Mouse (Mus musculus): ENCODE data around the gene Chst11. TPM values are rescaled to one million over a fixed set of nuclear protein-coding genes. Genes with fewer than 3 reads are reported as not detected.

The Chst11 gene
- total and polyA plus RNA-seq, 2 experiments = 0.09 to 0.16 TPM

DNA sequence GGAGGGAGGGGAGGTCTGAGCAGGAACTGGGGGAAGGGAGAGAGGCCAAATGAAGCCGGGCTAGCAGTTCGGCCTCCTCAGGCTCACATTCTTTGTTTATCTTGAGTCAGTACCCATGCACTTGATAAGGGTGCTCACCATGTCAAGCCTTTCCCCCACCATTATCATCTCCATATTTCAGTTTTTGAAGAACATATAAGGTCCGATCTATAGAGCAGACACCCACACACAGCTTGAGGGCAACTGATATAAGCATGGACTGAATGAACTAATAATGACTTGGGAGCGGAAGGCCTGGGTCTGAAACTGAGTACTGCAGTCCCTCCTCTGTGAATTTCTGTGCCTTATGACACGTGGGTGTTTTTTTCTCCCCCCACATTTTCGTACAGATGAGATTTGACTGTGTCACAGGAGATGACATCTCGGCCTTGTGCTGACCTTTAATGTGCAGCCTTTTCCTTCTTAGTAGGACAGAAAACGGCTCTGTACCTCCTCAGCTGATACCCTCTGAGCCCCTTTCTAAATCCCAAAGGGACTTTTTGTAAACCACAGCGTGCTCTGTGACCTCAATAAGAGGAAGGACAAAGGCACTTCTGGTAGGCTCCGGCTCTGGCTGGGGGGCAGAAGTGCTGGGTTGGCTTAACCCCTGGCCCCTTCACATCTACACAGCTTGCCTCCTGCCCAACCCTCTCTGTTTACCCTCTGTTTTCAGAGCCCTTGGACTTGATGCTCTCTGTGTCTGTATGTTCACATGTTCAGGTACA is 6.6 kb downstream of the Chst11 start:
- H3K36me3 ChIP-seq (ENCODE audit: control insufficient read depth, insufficient read depth, low read length) = no peaks in the 10 kb centered on the region
- H3K79me2 ChIP-seq (ENCODE audit: control insufficient read depth, insufficient read depth, low read length) = no peaks in the 10 kb centered on the region
- no peak for TF ChIP-seq POLR2A (IDR thresholded peaks at IDR 0.05; ENCODE audit: extremely low read depth, insufficient read depth, low read length)
- TF ChIP-seq CTCF (IDR thresholded peaks at IDR 0.05; ENCODE audit: low read depth, low read length) = no peak
- no peak overlapping the region for H3K9ac ChIP-seq (ENCODE audit: low read depth, low read length)
- 81% methylated on average over 10 of the region's 10 CpGs for WGBS
- no peaks in the 10 kb centered on the region for H3K27me3 ChIP-seq (ENCODE audit: control insufficient read depth, insufficient read depth, low read length)
- DNase-seq (ENCODE audit: extremely low read depth, low read depth, low spot score) = no peak
- H3K4me3 ChIP-seq (ENCODE audit: insufficient read depth, low read depth, low read length) = no peak overlapping the region
- no peak overlapping the region for H3K27ac ChIP-seq (replicated peaks; ENCODE audit: insufficient read depth, low read depth, low read length)
- H3K4me1 ChIP-seq (ENCODE audit: control insufficient read depth, insufficient read depth, low read length) = no peaks in the 10 kb centered on the region

DNA sequence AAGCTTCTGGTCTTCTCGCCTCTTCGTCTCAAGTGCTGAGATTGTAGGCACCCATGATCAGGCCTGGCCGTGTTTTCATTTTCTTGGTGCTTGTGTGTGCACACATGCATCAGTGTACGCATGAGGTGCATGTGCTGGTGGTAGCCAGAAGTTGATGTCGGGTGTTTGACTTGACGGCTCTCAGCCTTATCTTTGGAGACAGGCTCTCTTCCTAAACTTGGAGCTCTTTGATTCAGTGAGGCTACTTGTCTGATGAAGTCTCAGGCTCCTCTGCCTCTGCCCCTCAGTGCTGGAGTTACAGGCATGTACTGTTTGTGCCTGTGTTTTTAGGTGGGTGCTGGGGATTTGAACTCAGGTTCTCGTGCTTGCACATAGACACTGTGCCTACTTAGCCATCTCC is 9.0 kb downstream of the Chst11 start:
- 90% methylated on average over 7 of the region's 7 CpGs for WGBS
- Histone ChIP-seq H3K4me3 (ENCODE audit: insufficient read depth, low read depth, low read length) (no peak overlapping the region), H3K27me3 (ENCODE audit: control insufficient read depth, insufficient read depth, low read length) (no peaks in the 10 kb centered on the region), H3K9ac (ENCODE audit: low read depth, low read length) (no peak overlapping the region), H3K36me3 (ENCODE audit: control insufficient read depth, insufficient read depth, low read length) (no peaks in the 10 kb centered on the region), H3K27ac (replicated peaks; ENCODE audit: insufficient read depth, low read depth, low read length) (no peak overlapping the region), H3K4me1 (ENCODE audit: control insufficient read depth, insufficient read depth, low read length) (no peaks in the 10 kb centered on the region), H3K79me2 (ENCODE audit: control insufficient read depth, insufficient read depth, low read length) (no peaks in the 10 kb centered on the region)
- TF ChIP-seq CTCF (IDR thresholded peaks at IDR 0.05; ENCODE audit: low read depth, low read length) (no peak), POLR2A (IDR thresholded peaks at IDR 0.05; ENCODE audit: extremely low read depth, insufficient read depth, low read length) (no peak)
- DNase-seq (ENCODE audit: extremely low read depth, low read depth, low spot score) = no peak

DNA sequence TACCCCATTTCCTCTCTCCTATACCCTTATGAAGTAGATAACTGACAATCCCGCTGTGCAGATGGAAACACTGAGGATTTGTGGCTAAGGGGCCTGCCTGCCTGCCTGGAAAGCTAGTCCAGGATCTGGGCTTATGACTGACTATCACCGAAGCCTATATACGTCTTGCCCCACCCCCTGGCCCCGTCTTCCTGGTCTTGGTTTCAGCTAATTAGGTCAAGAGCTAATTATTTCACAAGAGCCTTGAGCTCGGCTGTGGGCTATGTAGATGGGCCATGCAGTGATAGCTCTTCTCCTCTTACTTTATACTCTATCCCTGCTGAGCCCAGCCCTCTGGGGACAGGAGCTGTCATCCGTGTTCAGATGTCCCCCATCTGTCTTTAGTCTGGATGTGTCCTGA is 12.2 kb downstream of the Chst11 start:
- DNase-seq (ENCODE audit: extremely low read depth, low read depth, low spot score) = no peak
- Histone ChIP-seq H3K9ac (ENCODE audit: low read depth, low read length) (no peak overlapping the region), H3K79me2 (ENCODE audit: control insufficient read depth, insufficient read depth, low read length) (no peaks in the 10 kb centered on the region), H3K36me3 (ENCODE audit: control insufficient read depth, insufficient read depth, low read length) (no peaks in the 10 kb centered on the region), H3K4me3 (ENCODE audit: insufficient read depth, low read depth, low read length) (no peak overlapping the region), H3K27me3 (ENCODE audit: control insufficient read depth, insufficient read depth, low read length) (no peaks in the 10 kb centered on the region), H3K27ac (replicated peaks; ENCODE audit: insufficient read depth, low read depth, low read length) (no peak overlapping the region), H3K4me1 (ENCODE audit: control insufficient read depth, insufficient read depth, low read length) (no peaks in the 10 kb centered on the region)
- TF ChIP-seq CTCF (IDR thresholded peaks at IDR 0.05; ENCODE audit: low read depth, low read length) = no peak
- TF ChIP-seq POLR2A (IDR thresholded peaks at IDR 0.05; ENCODE audit: extremely low read depth, insufficient read depth, low read length) = no peak
- 88% methylated on average over 6 of the region's 6 CpGs for WGBS

DNA sequence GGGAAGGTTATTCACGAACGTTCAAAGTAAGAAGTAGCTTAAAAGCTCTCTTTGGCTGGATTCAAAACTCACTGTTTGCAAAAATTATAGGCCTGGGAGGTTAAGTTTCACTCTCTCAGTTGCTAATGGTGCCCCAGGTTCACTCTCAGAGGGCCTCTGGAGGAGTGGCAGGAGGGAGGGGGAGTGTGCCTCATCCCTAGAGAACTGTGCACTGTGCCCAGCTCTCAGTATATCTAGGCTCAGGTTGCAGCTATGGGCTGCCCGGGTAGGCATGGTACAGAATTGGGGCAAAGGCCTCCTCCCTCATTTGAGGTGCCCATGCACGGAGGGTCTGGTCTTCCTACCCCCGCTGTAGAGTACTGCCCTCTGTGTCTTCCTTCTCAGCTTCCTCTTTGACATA is 14.9 kb downstream of the Chst11 start:
- H3K4me1 ChIP-seq (ENCODE audit: control insufficient read depth, insufficient read depth, low read length) = no peaks in the 10 kb centered on the region

DNA sequence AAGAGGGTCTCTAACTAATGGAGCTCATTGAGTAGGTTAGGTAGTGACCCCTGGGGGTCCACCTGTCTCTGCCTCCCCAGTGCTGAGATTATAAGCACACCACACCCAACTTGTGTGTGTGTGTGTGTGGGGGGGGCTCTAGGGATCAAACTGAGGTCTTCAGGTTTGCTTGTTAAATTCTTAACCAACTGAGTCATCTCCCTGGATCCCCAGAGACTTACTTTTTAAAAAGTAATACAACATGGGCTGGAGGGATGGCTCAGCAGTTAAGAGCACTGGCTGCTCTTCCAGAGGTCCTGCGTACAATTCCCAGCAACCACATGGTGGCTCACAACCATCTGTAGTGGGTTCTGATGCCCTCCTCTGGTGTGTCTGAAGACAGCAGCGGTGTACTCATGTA is 15.4 kb downstream of the Chst11 start:
- no peak for DNase-seq (ENCODE audit: extremely low read depth, low read depth, low spot score)
- Histone ChIP-seq H3K4me3 (ENCODE audit: insufficient read depth, low read depth, low read length) (no peak overlapping the region), H3K9ac (ENCODE audit: low read depth, low read length) (no peak overlapping the region), H3K79me2 (ENCODE audit: control insufficient read depth, insufficient read depth, low read length) (no peaks in the 10 kb centered on the region), H3K27me3 (ENCODE audit: control insufficient read depth, insufficient read depth, low read length) (no peaks in the 10 kb centered on the region), H3K27ac (replicated peaks; ENCODE audit: insufficient read depth, low read depth, low read length) (no peak overlapping the region), H3K36me3 (ENCODE audit: control insufficient read depth, insufficient read depth, low read length) (no peaks in the 10 kb centered on the region), H3K4me1 (ENCODE audit: control insufficient read depth, insufficient read depth, low read length) (no peaks in the 10 kb centered on the region)
- WGBS = 100% methylated on average over 2 of the region's 2 CpGs
- no peak for TF ChIP-seq CTCF (IDR thresholded peaks at IDR 0.05; ENCODE audit: low read depth, low read length)
- no peak for TF ChIP-seq POLR2A (IDR thresholded peaks at IDR 0.05; ENCODE audit: extremely low read depth, insufficient read depth, low read length)

More for the DNA sequence above, 14.9 kb downstream of the Chst11 start:
- no peaks in the 10 kb centered on the region for H3K36me3 ChIP-seq (ENCODE audit: control insufficient read depth, insufficient read depth, low read length)
- DNase-seq (ENCODE audit: extremely low read depth, low read depth, low spot score) = no peak
- no peak overlapping the region for H3K9ac ChIP-seq (ENCODE audit: low read depth, low read length)
- no peak for TF ChIP-seq POLR2A (IDR thresholded peaks at IDR 0.05; ENCODE audit: extremely low read depth, insufficient read depth, low read length)
- no peak for TF ChIP-seq CTCF (IDR thresholded peaks at IDR 0.05; ENCODE audit: low read depth, low read length)
- no peak overlapping the region for H3K27ac ChIP-seq (replicated peaks; ENCODE audit: insufficient read depth, low read depth, low read length)
- no peak overlapping the region for H3K4me3 ChIP-seq (ENCODE audit: insufficient read depth, low read depth, low read length)
- no peaks in the 10 kb centered on the region for H3K27me3 ChIP-seq (ENCODE audit: control insufficient read depth, insufficient read depth, low read length)
- WGBS = 84% methylated on average over 5 of the region's 5 CpGs
- H3K79me2 ChIP-seq (ENCODE audit: control insufficient read depth, insufficient read depth, low read length) = no peaks in the 10 kb centered on the region

DNA sequence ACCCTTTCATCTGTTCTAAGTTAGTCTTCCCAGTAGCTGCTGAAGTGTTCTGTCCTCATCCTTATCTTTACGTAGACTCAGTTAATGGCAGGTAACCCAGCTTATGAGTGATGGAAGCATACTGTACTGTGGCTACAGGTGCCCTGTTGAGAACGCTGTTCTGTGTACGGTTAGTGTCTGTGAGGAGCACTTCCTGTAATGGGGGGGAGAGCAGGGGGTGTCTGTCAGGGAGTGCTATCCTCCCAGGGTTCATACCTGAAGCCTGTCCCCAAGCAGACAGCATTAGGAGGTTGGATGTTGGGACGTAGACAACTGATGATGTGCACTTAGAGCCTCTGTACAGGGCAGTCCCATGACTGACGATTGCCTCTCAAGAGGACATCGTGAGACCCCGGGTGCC is 18.6 kb downstream of the Chst11 start:
- Histone ChIP-seq H3K4me3 (ENCODE audit: insufficient read depth, low read depth, low read length) (no peak overlapping the region), H3K36me3 (ENCODE audit: control insufficient read depth, insufficient read depth, low read length) (no peaks in the 10 kb centered on the region), H3K27me3 (ENCODE audit: control insufficient read depth, insufficient read depth, low read length) (no peaks in the 10 kb centered on the region; the same call in 1 of the 2 replicates), H3K27ac (replicated peaks; ENCODE audit: insufficient read depth, low read depth, low read length) (no peak overlapping the region), H3K4me1 (ENCODE audit: control insufficient read depth, insufficient read depth, low read length) (no peaks in the 10 kb centered on the region), H3K79me2 (ENCODE audit: control insufficient read depth, insufficient read depth, low read length) (no peaks in the 10 kb centered on the region), H3K9ac (ENCODE audit: low read depth, low read length) (no peak overlapping the region)
- no peak for DNase-seq (ENCODE audit: extremely low read depth, low read depth, low spot score)
- 94% methylated on average over 7 of the region's 7 CpGs for WGBS
- no peak for TF ChIP-seq POLR2A (IDR thresholded peaks at IDR 0.05; ENCODE audit: extremely low read depth, insufficient read depth, low read length)
- TF ChIP-seq CTCF (IDR thresholded peaks at IDR 0.05; ENCODE audit: low read depth, low read length) = no peak

Measured in liver, adult 2 months (tissue).